Mouse (Mus musculus): ENCODE data around the gene Gm42417.
A peak's percentile ranks its signal among the peaks of the same experiment; 100 is the strongest.

Gene Gm42417

DNA sequence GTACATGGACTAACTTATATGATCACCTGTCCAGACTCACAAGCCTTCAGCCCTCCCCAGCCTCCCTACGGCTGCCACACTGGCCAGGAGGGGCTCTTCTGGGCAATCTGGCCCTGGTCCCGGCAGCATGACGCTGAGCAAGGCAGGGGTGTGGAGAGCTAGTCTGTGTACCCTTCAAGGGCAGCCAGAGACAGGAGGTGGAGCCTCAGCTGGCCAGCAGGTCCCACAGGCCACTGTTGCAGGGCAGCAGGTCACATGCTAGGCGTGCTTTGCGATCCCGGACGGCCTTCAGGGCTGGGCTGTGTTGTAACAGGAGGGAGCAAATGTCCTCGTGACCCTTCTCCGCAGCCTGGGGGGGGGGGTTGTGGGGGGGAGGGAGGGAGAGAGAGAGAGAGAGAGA lies at the start of gene Gm42417:
Gm42417 (minus strand) TSS at position 244 of the 400 bp plus-strand sequence.
- peak; percentile 41 for DNase-seq (ENCODE audit: low spot score)

DNA sequence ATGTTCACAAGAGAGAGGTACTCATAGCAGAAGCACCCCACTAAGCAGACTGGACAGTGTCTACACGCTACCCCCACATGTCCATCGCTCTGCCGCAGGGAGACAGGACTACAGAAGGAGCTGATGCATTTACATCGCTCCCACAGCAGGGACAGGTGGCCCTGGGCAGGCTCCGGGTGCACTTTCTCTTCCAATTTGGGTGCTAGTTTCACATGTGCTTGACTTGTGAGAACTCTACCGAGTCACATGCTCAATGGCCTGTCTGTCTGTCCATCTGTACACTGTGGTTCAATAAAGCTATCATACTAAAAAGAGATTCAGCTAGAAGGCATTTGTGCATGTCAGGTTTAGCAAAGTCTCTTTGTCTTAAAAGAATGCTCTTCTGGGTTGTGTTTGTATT lies 48.6 kb upstream of the Gm42417 start:
- no peak for DNase-seq (ENCODE audit: low spot score)

DNA sequence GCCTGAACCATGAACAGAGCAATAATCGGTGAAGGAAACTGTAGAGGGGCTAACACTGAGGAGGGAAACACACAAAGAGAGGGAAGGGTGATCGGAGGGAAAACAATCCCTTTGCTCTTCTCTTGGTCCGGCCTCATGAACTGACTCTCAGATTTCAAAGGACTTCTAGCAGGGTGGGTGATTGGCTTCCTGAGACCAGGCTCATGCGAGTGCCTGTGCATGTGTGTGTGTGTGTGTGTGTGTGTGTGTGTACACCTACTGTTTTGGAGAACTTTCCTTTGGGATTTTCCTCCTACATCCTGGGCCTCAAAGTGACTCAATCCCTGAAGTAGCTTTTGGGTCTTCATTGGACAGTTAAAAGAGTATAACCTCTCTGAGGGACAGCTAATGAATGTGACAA lies 47.1 kb upstream of the Gm42417 start:
- DNase-seq (ENCODE audit: low spot score) = peak; percentile 58

DNA sequence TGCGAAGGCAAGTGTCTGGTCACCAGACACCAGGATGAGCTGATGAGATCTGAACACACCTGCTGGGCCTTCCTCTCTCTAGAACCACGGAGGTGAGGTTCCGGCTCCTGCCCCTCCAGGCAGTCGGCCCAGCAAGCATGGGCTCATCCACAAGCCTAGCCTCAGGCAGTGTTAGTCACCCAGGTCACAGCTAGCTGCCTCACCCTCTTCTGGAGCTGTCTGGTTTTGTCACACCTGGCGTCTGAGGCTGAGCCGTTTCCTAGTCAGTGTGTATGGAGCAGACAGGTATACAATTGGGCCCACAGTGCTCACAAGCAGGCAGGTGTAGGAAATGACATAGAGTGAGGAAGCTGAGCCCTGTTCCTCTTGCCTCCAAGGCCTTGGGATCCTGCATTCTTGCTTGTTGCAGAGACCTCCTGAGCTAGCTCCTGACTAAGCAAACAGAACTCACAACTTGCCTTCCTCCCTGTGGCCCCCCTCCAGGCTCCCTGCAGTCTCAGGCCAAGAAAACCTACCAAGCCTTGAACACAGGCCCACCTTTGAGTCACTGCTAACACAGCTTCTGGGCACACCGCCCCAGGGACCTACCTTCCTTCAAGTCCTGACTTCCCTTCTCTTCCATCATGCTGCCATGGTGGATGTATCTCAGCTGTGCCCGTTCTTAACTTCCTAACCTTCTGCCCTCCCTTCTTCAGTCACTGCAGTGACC lies 44.3 kb upstream of the Gm42417 start:
- DNase-seq (ENCODE audit: low spot score) = no peak

DNA sequence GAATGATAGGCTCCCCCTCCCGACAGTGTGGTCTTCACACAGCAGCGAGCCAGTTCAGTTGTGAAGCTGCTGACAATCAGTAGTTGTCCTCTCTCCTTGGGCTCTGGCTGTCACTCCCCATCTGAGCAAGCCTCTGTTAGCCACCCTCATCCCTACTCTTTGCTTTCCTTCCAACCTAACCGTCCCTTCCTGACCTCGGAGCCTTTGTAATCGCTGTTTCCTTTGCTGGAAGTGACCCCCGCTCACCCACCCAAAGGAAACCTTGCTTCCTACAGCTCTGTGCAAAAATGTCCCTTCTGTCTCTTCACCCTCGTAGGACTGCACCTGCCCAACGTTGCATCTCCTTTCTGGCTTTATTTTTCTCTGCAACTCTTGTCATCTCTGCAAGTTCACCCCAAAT lies 43.0 kb upstream of the Gm42417 start:
- no peak for DNase-seq (ENCODE audit: low spot score)

DNA sequence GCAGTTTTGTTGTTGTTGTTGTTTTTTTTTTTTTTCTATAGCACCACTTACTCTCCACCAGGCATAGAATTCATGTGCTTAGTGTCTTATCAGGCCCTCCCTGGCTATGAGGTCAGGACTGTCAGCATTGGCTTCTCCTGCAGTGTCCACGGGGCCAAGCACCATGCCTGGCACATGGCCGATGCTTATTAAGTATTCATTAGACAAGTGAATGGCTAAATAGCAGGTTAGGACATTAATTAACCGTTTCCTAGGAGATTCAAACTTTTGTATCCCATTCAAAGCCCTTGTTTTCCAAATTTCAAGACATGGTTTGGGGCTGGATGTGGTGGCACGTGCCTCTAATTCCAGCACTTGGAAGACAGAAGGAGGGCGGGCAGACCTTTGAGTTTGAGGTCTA lies 42.0 kb upstream of the Gm42417 start:
- no peak for DNase-seq (ENCODE audit: low spot score)

DNA sequence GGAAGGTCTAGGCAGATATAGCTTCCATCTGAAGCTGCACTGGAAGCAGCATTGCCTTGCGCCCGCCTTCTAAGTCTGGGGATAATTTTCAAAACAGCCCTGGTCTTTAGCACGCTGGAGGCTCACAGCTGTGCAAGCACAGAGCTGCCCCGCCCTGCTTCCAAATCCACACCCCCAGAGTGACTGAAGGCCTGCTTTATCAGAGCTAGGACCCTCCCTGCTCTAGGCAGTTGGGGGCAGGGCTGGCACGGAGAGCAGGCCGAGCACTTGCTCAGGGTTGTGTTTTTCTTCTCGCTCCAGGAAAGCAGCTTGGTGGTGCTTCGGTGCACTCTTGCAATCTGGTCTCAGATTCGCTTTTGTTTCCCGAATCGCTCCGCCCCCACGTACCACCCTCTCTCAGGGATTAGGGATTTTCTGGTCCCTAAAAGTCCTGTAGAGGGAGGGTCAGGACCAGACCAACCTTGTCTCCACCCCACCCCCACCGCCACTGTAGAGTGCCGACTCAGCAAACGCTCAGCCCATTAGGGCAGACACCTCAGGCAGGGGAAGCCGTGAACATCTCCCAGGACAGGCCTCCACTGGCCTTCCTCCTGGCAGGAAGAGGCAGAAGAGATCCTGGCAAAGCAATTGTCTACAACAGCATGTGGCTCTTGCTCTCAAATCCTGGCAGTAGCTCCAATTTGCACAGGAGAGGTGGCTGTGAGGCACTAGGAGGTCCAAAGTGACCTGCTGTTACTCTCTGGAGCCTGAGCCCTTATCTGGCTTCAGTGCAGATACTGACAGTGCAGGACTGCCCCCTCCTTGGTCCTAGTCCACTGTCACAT lies 41.4 kb upstream of the Gm42417 start:
- DNase-seq (ENCODE audit: low spot score) = peak; percentile 85

DNA sequence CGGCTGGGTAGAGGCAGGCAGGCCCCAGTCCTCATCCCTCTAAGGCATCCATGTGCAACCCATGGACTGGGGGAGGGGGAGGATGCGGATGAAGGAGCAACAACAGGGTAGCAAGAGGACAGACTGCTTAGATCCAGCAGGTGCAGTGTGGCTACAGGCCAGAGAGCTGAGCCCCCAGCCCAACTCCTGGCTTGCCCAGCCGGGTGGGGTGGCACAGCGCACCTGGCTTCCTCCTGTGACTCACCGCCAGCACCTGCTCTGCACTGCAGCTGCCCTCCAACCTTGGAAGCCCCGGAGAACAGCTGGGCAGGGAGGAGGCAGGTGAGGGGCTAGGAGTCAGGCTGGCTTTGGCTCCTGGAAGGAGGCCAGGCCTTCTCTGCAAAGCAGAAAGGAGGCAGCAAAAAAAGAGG lies 40.8 kb upstream of the Gm42417 start:
- no peak for DNase-seq (ENCODE audit: low spot score)

DNA sequence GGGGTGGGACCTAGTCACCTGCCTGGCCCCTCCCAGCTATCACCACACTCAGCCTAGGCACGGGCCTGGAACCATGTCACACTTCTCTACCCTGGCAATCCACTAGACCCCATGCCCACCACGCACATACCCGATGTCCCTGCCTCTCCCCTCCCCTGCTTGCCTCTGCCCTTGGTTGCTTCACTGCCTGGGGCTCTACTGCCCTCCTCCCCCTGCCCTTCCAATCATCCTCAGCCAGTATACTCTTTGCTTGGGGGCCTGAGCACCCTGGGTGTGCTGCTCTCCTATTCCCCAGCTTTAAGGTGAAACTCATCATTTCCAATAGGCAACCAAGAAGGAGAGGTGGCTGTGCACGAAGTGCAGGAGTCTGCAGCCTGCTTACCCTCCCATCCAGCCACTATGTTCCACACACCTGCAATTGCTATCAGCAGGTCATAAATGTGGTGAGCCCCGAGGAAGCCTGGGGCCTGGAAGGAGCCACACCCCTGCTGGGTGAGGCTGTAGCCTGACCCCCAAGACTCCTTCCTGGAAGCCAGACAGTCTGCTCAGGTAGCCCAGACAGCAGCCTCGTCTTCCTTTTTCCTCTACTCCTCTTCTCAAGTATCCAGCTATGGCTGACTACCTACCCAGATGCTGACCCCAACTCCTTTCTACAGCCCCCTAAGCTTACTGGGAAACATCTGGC lies 37.9 kb upstream of the Gm42417 start:
- no peak for DNase-seq (ENCODE audit: low spot score)

DNA sequence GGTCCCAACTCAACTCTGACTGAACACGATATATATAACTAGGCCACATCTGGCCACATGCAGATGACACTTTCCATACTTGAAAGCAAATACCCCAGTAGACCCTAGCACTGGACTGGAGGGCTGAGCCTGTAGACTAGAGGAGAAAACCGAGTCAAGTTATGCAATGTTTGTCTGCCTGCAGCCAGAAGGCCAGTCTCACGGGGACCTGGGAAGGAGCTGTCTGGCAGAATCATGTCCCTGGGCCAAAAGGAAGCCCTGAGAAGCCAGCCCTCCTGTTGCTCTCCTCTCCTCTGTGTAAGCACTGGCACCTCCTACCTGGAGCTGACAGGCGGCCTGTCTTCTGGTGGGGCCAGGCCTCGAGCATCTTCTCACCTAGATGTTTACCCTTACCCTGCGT lies 36.1 kb upstream of the Gm42417 start:
- no peak for DNase-seq (ENCODE audit: low spot score)

DNA sequence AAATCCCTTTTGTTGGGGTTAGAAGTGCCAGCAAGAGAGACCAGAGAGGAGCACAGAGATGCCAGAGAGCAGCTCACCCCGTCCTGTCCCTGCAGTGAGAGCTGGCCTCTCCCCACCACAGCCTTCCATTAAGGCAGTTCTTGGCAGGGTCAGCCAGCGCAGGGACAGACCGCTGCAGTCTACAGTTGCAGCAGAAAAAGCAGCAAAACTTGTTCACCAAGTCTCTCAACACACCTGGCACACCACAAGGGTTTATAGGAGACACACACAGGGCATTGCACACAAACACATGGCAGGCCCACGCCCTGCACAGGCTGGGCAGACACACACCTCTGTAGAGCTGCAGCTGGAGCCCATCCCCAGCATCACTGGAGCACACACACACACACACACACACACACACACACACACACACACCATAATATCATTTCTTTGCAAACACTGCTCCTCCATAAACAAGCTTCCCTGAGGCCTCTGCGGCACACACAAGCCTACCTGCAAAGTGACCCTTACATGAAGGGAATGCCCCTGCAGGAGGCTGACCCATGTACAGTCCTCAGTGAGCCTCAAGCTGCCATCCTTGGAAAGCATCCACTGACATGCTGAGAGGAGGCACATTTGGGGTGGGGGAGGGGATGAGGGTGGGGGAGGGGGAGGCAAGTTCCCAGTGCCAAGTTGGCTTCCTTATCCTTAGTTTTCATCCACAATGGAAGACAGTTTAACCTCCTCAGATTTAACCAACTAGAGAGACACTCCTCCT lies 35.1 kb upstream of the Gm42417 start:
- DNase-seq (ENCODE audit: low spot score) = no peak

DNA sequence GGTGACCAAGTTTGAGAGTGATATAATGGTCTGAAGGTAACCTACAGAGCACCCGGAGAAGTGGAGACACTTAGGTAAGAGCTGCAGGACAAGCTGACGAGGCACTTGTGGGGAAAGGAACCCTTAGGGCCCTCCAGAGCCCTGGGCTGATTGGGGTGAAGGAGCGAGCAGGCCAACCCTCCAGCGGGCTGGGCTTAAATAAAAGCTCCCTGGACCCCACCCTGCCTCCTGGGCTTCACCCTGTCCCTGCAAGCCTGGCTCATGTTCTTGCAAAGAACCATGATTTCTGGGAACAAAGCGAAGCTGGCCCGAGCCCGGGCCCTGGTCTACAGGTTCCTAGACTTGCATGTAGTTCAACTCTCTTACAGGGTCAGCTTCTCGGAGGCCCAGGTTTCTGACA lies 34.3 kb upstream of the Gm42417 start:
- DNase-seq (ENCODE audit: low spot score) = no peak

DNA sequence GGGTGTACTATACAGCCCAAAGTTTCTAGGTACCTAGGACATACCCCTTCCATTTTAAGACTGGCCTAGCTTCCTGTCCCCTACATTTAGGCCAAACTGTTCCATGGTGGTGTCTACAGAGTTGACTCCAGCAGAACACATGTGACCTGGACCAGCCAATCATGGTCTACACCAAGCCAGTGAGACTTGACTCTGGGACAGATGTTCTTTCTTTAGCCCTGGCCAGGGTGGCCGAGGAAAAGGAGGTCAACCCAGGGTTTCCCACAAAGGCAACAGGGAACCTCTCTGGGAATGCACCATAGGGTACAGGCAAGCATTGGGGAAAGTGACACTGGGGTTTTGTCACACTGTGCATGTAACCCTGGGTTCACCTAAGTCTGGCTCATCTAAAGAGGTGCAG lies 33.5 kb upstream of the Gm42417 start:
- DNase-seq (ENCODE audit: low spot score) = no peak

DNA sequence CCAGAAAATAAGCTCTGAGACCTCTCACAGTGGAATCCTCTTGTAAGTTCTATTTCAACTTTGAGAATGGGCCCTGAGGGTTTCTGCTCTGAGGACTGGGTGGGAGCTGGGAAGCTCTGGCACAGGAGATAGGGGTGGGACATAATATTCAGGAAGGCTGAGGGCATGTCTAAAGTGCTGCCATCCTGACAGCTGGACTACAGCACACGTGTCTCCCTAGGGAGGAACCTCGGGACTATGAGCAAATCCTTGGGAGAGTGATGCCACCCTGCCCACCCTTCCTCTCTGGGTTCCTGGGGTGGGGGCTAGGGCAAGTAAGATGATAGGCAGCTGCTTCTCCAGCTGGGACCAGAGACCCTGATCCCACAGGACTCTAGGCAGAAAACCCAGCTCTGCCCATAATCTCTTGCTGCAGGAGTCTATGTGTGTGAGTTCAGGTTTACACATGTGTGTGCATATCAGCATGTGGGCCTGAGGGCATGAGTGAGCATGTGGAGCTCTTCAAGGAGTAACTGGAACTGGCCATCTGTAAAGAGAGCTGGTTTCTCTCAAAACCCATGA lies 33.0 kb upstream of the Gm42417 start:
- DNase-seq (ENCODE audit: low spot score) = no peak

DNA sequence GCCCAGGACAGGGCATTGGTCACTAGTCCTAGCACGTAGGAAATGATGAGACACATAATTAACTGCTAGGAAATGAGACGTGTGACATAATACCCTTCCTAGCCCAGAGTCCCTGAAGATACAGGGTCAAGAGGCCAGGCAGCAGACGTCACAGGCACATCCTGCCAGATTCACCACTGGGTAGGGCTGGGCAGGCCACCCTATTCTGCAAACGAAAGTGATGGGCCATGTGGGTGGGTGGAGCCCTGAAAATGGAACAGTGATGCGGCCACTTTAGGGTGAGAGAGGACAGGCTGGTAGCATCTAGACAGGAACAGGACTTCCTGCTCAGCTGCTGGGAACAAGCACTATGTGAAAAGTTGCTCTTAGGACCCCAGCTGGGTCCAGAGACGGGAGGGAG lies 32.4 kb upstream of the Gm42417 start:
- DNase-seq (ENCODE audit: low spot score) = no peak

DNA sequence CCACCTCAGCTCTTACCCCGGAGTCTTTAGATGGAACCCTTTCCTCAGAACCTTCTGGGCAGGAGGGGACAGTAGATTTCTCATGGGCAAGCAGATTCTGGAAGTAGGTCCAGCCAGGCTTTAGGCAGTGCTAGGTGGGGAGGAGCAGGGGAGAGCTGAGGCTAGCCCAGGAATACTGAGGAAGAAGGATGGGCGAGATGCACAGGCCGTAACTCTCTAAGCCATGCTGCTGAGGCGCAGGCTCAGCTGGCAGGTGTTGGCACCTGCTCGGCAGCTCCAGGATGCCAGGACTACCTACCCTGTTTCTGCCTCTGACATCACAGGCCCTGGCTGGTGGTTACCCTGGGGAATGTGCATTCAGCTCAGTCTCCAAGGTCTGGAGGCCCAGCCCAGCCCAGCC lies 31.1 kb upstream of the Gm42417 start:
- DNase-seq (ENCODE audit: low spot score) = no peak

DNA sequence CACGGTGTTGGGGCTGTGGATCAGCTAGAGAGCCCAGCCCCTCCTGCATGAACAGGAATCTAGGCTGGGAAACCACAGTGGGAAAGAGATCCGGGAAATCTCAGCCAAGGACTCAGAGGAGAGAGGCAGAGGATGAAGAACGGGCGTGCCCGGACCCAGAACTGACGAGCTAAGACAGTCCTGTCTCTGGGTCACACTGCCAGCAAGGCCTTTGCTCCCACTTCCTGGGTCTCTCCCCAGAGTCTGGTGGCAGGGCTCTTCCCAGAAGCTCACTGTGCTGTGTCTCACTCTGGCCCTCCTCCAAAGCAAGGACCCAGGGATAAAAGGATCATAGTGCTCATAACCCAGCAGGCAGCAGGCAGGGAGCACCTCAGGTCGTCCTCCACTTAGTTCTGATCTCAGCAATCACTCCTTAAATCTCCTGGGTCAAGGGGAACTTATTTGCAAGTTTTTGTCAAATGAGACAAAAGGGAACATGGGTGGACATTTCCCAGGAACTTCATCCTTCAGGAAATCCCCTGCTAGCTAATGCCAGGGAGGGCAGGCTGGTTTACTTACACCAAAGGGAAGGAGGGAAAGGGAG lies 30.6 kb upstream of the Gm42417 start:
- DNase-seq (ENCODE audit: low spot score) = no peak

DNA sequence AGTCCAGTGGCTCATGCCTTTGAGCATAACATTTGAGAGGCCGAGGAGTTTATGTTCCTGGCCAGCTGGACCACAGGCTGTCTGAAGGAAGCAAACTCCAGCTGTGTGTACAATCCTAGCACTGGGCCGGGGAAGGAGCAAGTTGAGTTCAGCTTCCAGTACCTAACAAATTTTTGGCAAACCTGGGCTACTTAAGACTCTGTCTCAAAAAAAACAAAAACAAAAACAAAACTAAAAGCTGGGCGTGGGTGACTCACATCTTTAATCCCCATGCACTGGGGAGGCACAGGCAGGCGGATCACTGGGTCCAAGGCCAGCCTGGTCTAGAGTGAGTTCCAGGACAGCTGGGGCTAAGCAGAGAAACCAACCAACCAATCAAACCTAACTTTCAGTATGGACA lies 29.5 kb upstream of the Gm42417 start:
- DNase-seq (ENCODE audit: low spot score) = no peak

DNA sequence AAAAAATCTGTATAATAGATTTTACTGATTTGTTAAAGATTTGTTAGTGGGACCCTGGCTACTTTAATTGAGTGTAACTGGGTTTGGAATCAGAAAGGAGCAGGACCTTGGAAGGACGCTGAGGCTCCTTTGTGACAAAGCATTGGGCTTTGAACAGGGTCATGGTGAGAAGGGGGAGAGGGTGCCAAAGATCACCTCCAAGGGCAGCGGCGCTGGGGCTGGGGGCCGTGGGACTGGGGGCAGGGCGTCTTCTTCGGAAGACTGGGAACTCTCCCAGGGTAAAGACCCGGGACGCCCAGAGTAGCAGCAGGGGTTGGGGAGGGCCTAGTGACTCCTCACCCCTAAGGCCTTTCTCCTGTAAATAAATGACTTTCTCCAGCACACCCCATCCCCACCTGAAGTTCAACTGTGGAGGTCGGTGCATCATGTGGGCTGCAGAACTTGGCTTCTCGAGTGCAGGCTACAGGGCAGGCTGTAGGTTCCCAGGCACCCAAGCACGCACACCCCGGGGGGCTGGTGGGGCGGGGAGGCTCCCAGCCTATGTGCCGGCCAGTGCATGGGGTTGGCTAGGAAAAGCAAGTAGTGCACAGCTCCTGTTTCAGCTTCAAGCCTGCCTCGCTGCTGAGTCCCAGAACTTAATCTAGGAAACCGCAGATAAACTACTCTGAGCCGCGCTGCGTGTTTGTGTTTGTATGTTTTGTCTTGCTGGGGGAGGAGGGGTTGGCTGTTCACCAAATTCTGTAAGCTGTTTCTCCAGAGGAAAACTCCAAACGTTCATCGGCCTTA lies 28.8 kb upstream of the Gm42417 start:
- DNase-seq (ENCODE audit: low spot score) = no peak

DNA sequence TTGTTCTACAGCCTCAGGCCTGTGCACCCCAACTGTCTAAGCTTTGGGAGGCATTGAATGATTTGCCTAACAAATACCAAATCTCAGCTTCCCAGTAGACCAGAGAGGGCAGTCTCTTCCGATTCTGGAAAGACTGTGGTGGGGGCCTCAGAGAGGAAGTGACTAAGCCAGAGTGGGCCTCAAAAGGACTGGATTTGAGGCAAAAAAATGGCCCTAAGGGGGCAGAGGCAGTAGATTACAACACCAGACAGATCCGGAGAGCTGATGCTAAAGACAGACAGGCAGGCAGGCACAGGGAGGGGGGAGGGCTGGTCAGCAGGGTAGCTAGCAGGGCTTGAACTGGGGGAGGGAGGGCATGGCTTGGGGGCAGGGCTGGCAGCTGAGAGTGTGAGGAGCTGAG lies 27.2 kb upstream of the Gm42417 start:
- no peak for DNase-seq (ENCODE audit: low spot score)

DNA sequence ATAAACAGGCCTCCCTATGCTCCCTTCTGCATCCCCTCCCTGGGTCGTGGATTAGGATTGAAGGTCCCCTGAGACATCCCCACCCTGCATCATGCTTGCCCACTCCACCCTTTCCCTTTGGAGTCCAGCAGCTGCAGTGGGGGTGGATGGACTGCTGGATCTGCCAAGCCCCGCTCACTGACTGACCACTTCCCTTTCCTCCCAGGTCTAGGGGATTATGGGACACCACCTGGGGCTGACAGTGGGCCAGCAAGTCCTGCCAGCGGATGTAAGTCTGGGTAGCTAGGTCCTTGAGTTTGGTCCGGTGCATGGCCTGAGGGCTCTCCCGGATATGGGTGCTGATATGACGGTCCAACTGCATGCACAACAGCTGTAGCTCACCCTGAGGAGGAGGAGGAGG lies 24.9 kb upstream of the Gm42417 start:
- no peak for DNase-seq (ENCODE audit: low spot score)
